Mouse (Mus musculus) limb, embryonic 14.5 days (tissue): Measurements from ENCODE around the gene Llgl1. TPM values are rescaled to one million over a fixed set of nuclear protein-coding genes. Genes with fewer than 3 reads are reported as not detected.

Experiments used
- ATAC-seq: fragments of 200-750 bp; cut with Nextera tagmentation; 2 replicates; pipeline ENCODE4 v1.8.0; 2017; ENCODE audit warnings: low read depth, moderate number of reproducible peaks, moderate TSS enrichment; ENCODE audit not compliant: low FRiP score
- DNase-seq: peaks from one replicate; pipeline ENCODE4 v3.0.0-alpha.2; 2015; ENCODE audit warnings: low spot score
- H3K27ac ChIP-seq: fragments of 300-500 bp; sonication (generic); replicated peaks from 2 replicates; pipeline ENCODE4 v1.5.1; 2014; ENCODE audit warnings: low read depth, mild to moderate bottlenecking, low read length, moderate library complexity, mixed read lengths
- H3K27me3 ChIP-seq: fragments of 300-500 bp; sonication (generic); 2 replicates; pipeline ENCODE4 v1.6.1; 2014; ENCODE audit warnings: low read length, mixed read lengths; ENCODE audit not compliant: control insufficient read depth, insufficient read depth
- H3K36me3 ChIP-seq: fragments of 300-500 bp; sonication (generic); 2 replicates; pipeline ENCODE4 v1.6.1; 2014; ENCODE audit warnings: mild to moderate bottlenecking, low read length, moderate library complexity, mixed read lengths; ENCODE audit not compliant: control insufficient read depth, insufficient read depth
- H3K4me1 ChIP-seq: fragments of 300-500 bp; sonication (generic); 2 replicates; pipeline ENCODE4 v1.6.1; 2014; ENCODE audit warnings: antibody characterized with exemption, low read length, mixed read lengths; ENCODE audit not compliant: control insufficient read depth, insufficient read depth
- H3K4me2 ChIP-seq: fragments of 300-500 bp; sonication (generic); replicated peaks from 2 replicates; pipeline ENCODE4 v1.6.1; 2014; ENCODE audit warnings: low read depth, mild to moderate bottlenecking, low read length, moderate library complexity; ENCODE audit not compliant: severe bottlenecking
- H3K4me3 ChIP-seq: fragments of 300-500 bp; sonication (generic); replicated peaks from 2 replicates; pipeline ENCODE4 v1.5.1; 2014; ENCODE audit warnings: low read length
- H3K9ac ChIP-seq: fragments of 300-500 bp; sonication (generic); 2 replicates; pipeline ENCODE4 v1.6.1; 2014; ENCODE audit warnings: mild to moderate bottlenecking, low read depth, low read length, moderate library complexity; ENCODE audit not compliant: severe bottlenecking
- H3K9me3 ChIP-seq: fragments of 300-500 bp; sonication (generic); 2 replicates; pipeline ENCODE4 v1.6.1; 2016; ENCODE audit warnings: low read length; ENCODE audit not compliant: control insufficient read depth
- POLR2A ChIP-seq: fragments of 200-500 bp; IDR thresholded peaks from 2 replicates; pipeline ENCODE4 v1.8.0; 2012; ENCODE audit warnings: inconsistent platforms, mild to moderate bottlenecking, moderate library complexity, borderline replicate concordance; ENCODE audit not compliant: insufficient read depth, insufficient read length; ENCODE audit errors: extremely low read depth
- WGBS: fragments of 180-500 bp; shearing (Covaris S2); extraction: QIAGEN DNeasy Blood & Tissue Kit; methylation state at CpG from one replicate; pipeline ENCODE4 v1.1.7; 2014; 5-methylcytosine and 5-hydroxymethylcytosine counted together
- microRNA-seq: library from miRNA; unstranded; fragments of <30 nt; microRNA quantifications from one replicate; pipeline ENCODE4, GENCODE M21; 2016
- polyA plus RNA-seq, 2 experiments: library from polyadenylated mRNA; depleted of rRNA in 1 of 2; stranded (reverse) in 1 of 2; unstranded in 1 of 2; fragments of >200 nt; fragmentation: Nextera tagmentation in 1 of 2; extraction: Ambion mirVana in 1 of 2; gene quantifications; 2 replicates each; pipeline versions ENCODE4 v1.2.1 to v1.2.3; 2012 to 2014

The Llgl1 gene
- polyA plus RNA-seq, 2 experiments: 61.6 to 97.9 TPM

GRCm38 (mm10) chr11:60761681-60762080, 62.2 kb downstream of the Llgl1 start:
- Histone ChIP-seq H3K27ac (no peak overlapping the region), H3K36me3 (peaks cover 50% of the 10 kb centered on the region)
- 91% methylated on average over 3 of the region's 3 CpGs for WGBS

More at GRCm38 (mm10) chr11:60761681-60762080, 62.2 kb downstream of the Llgl1 start:
- no peak overlapping the region for H3K4me3 ChIP-seq
- no peak for ATAC-seq
- no peak for TF ChIP-seq POLR2A
- no peak overlapping the region for H3K9ac ChIP-seq
- H3K27me3 ChIP-seq: no peaks in the 10 kb centered on the region
- no peaks in the 10 kb centered on the region for H3K4me1 ChIP-seq
- no peak for DNase-seq
- H3K9me3 ChIP-seq: no peaks in the 10 kb centered on the region
- no peak overlapping the region for H3K4me2 ChIP-seq

Small RNA genes lying within 50 kb of the gene (microRNA-seq; reads per million reads assigned to microRNA genes)
- gene Mir5100: not detected

Other genes starting within 250 kb of the Llgl1 start
- gene Drg2, start 245.1 kb upstream of the Llgl1 start, polyA plus RNA-seq (2012; rRNA removed): 86.1 and 92.6 TPM in 2 replicates
- gene Drg2, start 245.1 kb upstream of the Llgl1 start, polyA plus RNA-seq (2014; fragmentation: Nextera tagmentation; extraction: Ambion mirVana): 107 and 111 TPM in 2 replicates
- gene Myo15, start 230.4 kb upstream of the Llgl1 start, polyA plus RNA-seq (2012; rRNA removed): 1.2 and 1.4 TPM in 2 replicates
- 0.51 and 0.54 TPM in 2 replicates for gene Myo15, start 230.4 kb upstream of the Llgl1 start, polyA plus RNA-seq (2014; fragmentation: Nextera tagmentation; extraction: Ambion mirVana)
- gene Alkbh5, start 163.3 kb upstream of the Llgl1 start, polyA plus RNA-seq (2012; rRNA removed): 19.3 and 24.0 TPM in 2 replicates
- 30.2 and 31.9 TPM in 2 replicates for gene Alkbh5, start 163.3 kb upstream of the Llgl1 start, polyA plus RNA-seq (2014; fragmentation: Nextera tagmentation; extraction: Ambion mirVana)
- 120 and 138 TPM in 2 replicates for gene Flii, start 27.5 kb downstream of the Llgl1 start, polyA plus RNA-seq (2012; rRNA removed)
- 66.3 and 70.1 TPM in 2 replicates for gene Flii, start 27.5 kb downstream of the Llgl1 start, polyA plus RNA-seq (2014; fragmentation: Nextera tagmentation; extraction: Ambion mirVana)
- gene Mief2, start 28.7 kb downstream of the Llgl1 start, polyA plus RNA-seq (2012; rRNA removed): 18.9 and 22.2 TPM in 2 replicates
- gene Mief2, start 28.7 kb downstream of the Llgl1 start, polyA plus RNA-seq (2014; fragmentation: Nextera tagmentation; extraction: Ambion mirVana): 14.7 and 17.9 TPM in 2 replicates
- gene Top3a, start 77.6 kb downstream of the Llgl1 start, polyA plus RNA-seq (2012; rRNA removed): 16.9 and 17.5 TPM in 2 replicates
- gene Top3a, start 77.6 kb downstream of the Llgl1 start, polyA plus RNA-seq (2014; fragmentation: Nextera tagmentation; extraction: Ambion mirVana): 14.3 and 16.2 TPM in 2 replicates
- 8.8 and 9.0 TPM in 2 replicates for gene Smcr8, start 77.8 kb downstream of the Llgl1 start, polyA plus RNA-seq (2012; rRNA removed)
- gene Smcr8, start 77.8 kb downstream of the Llgl1 start, polyA plus RNA-seq (2014; fragmentation: Nextera tagmentation; extraction: Ambion mirVana): 7.5 and 7.6 TPM in 2 replicates
- gene Shmt1, start 112.0 kb downstream of the Llgl1 start, polyA plus RNA-seq (2012; rRNA removed): 26.4 and 30.4 TPM in 2 replicates
- 33.8 and 35.9 TPM in 2 replicates for gene Shmt1, start 112.0 kb downstream of the Llgl1 start, polyA plus RNA-seq (2014; fragmentation: Nextera tagmentation; extraction: Ambion mirVana)
- gene Dhrs7b, start 130.9 kb downstream of the Llgl1 start, polyA plus RNA-seq (2012; rRNA removed): 17.3 and 18.7 TPM in 2 replicates
- gene Dhrs7b, start 130.9 kb downstream of the Llgl1 start, polyA plus RNA-seq (2014; fragmentation: Nextera tagmentation; extraction: Ambion mirVana): 30.4 and 32.4 TPM in 2 replicates
- gene Tmem11, start 179.5 kb downstream of the Llgl1 start, polyA plus RNA-seq (2012; rRNA removed): 82.5 and 88.5 TPM in 2 replicates
- 67.7 and 70.7 TPM in 2 replicates for gene Tmem11, start 179.5 kb downstream of the Llgl1 start, polyA plus RNA-seq (2014; fragmentation: Nextera tagmentation; extraction: Ambion mirVana)
- 25.5 and 36.0 TPM in 2 replicates for gene Natd1, start 215.0 kb downstream of the Llgl1 start, polyA plus RNA-seq (2012; rRNA removed)
- 21.6 and 23.7 TPM in 2 replicates for gene Natd1, start 215.0 kb downstream of the Llgl1 start, polyA plus RNA-seq (2014; fragmentation: Nextera tagmentation; extraction: Ambion mirVana)
- 34.3 and 52.1 TPM in 2 replicates for gene Map2k3, start 232.3 kb downstream of the Llgl1 start, polyA plus RNA-seq (2012; rRNA removed)
- 76.4 and 83.1 TPM in 2 replicates for gene Map2k3, start 232.3 kb downstream of the Llgl1 start, polyA plus RNA-seq (2014; fragmentation: Nextera tagmentation; extraction: Ambion mirVana)